Mouse (Mus musculus) embryonic fibroblast, embryonic 13.5 days (primary cell): ENCODE measurements around the gene Psmb7.

ENCODE experiments used
- CTCF ChIP-seq: IDR thresholded peaks from 2 replicates; pipeline ENCODE4 v1.5.1; 2011; ENCODE audit warnings: mild to moderate bottlenecking, control low read depth, low read length, moderate library complexity, borderline replicate concordance; ENCODE audit not compliant: insufficient read depth
- POLR2A ChIP-seq: IDR thresholded peaks from 2 replicates; pipeline ENCODE4 v1.6.1; 2011; ENCODE audit warnings: low read depth, mild to moderate bottlenecking, control low read depth, low read length, moderate library complexity

DNA sequence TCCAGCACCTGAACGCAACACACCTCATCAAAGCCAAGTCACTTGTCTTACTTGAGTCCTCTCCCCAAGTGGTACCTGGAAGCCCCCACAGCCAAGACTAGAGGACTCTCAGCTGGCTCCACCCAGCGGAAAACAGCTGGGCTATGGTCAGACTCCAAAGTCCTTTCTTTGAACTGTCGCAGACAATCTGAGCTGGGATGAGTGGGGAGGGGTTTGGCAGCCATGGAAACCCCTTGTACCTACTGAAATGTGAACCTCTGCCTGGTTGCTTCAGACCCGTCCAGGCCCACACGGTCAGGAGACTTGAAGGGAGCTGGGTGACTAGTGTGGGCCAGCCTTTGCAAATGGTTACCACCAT is 58.5 kb downstream of the Psmb7 start:
- TF ChIP-seq CTCF = no peak
- no peak for TF ChIP-seq POLR2A
